Mouse (Mus musculus) bone marrow, adult 2 months (tissue): ENCODE data around the gene Pih1d1.

Source experiments
- CTCF ChIP-seq: fragments of 200-500 bp; IDR thresholded peaks from 2 replicates; pipeline ENCODE4 v1.5.1; 2011; ENCODE audit warnings: low read length, control low read depth; ENCODE audit not compliant: control insufficient read depth, insufficient read depth
- POLR2A ChIP-seq: fragments of 200-500 bp; IDR thresholded peaks from 2 replicates; pipeline ENCODE4 v1.6.1; 2011; ENCODE audit warnings: low read depth, mild to moderate bottlenecking, control low read depth, low read length, borderline replicate concordance; ENCODE audit not compliant: control insufficient read depth

- no peak for TF ChIP-seq CTCF
- TF ChIP-seq POLR2A = no peak
These were observed 31.4 kb upstream of the Pih1d1 start for GRCm38 (mm10) chr7:45122561-45123185.
